Mouse (Mus musculus) cerebellum, postnatal 10 days (tissue): ENCODE measurements around the gene Nbas.

Experiments
- DNase-seq, 2 experiments: peaks; one replicate each; pipeline ENCODE4 v3.0.0; 2021; ENCODE audit warnings: mixed read lengths in 2 of 2

Nbas gene

DNA sequence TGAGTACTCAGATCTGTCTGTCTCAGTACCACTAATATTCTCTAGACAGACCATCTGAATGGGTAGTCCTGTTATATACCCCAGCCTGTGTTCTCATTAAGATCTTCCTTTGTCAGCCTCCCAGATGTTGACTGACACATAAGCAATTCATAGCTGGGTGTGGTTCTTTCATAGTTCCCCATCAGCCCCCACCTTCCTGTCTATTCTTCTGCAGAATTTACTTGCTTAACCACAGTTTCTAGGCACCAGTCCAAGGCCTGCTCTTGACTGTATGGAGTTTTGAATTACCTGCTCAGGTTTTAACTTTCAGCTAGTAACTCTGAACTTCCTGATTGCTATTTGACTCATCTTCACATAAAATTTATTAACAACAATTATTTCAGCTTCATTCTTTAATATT, 141.3 kb downstream of the Nbas start:
- no peak for DNase-seq

- no peak for DNase-seq
Observed at GRCm38 (mm10) chr12:13418651-13419050, 149.7 kb downstream of the Nbas start.

GRCm38 (mm10) chr12:13430219-13430618, 161.3 kb downstream of the Nbas start:
- no peak for DNase-seq

- no peak for DNase-seq
Observed at GRCm38 (mm10) chr12:13444653-13445431, 175.9 kb downstream of the Nbas start.

DNA sequence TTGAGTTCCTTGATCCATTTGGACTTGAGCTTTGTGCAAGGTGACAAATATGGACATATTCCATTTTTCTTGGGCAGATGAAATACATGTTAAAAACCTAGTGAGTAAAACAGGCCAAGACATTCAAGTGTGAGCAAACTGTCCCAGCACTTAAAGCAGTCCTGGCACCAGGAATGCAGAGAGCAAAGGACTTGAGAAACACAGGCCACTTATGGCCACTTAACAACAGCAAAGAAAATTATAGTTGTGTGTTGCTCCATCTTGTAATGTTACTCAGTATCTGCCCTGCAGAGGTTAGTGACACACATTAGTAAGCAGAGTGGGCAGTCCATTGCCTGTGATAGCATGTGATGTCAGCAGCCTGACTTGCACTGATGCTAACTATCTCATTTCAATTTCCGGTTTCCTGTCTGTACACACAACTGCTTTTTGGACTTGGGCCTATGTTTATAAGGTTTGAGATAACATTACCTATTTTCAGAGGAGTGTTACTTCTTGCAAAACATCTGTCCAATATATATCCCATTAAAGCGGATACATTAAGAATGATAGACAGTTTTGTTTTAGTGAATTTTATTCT, 176.6 kb downstream of the Nbas start:
- DNase-seq: no peak

- no peak for DNase-seq
Observed at GRCm38 (mm10) chr12:13448916-13449315, 180.0 kb downstream of the Nbas start.

DNA sequence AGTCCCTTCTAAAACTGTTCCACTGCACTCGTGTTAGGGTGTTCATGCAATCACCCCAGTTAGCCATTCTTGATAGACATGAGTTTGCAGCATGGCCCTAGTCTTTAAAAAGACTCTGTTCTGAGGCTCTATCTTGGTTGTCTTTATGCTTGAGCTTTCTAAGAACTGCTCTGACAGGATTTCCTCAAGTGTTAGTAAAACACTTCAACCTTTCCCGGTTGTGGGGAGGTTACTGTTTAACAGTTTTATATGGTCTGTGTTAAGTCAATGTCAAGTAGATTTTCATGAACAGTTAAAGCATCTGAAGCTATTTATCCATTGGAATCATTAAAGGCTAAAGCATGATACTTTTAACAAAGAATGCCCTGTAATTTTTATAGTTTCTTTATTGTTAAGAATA, 183.1 kb downstream of the Nbas start:
- DNase-seq: no peak

GRCm38 (mm10) chr12:13460223-13460853, 191.4 kb downstream of the Nbas start:
- no peak for DNase-seq

DNA sequence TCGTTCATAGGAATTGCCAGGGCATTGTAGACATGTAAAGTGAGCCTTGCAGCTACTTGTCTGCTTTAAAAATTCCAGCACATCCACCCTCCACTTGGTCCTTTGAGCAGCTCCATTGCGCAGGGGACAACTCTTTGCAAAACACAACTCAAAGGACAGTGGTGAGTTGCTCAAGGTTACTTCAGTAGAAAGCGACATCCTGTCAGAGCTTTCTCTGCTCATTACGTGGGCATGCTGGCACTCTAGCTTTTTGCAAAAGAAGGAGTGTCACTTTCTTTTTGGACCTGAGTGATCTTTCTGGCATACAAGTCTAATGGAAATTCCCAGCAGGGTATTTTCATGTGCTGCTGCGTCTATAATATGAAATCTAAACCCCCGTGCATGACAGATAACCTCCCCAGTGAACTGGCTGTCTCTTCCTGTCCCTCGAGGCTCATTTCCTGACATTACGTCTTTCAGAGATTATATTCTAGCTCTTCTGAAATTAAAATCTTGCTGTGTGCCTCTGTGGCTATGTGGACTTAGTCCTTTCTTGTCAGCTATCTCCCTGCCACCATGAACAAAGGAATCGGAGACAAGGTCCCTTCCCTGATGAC, 192.7 kb downstream of the Nbas start:
- no peak for DNase-seq

- DNase-seq: no peak
Observed at GRCm38 (mm10) chr12:13462397-13462796, 193.5 kb downstream of the Nbas start.

DNA sequence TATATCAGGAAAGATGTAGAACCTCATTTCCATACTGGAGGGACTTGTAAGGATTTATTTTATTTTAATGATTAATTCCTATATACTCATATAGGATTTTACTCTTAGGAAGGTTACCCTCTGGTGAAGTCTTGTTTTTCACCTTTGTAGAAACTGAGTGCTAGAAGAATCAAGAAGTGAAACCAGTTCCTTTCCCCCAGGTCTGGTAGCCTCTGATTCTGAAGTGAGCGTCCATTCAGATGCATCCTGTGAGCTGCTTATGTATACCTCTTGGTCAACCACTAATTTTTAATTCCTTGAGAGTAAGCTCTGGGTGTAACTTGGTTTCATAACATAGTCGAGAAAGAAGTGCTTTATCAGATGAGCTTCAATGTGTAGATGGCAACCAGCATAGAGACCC, 196.6 kb downstream of the Nbas start:
- no peak for DNase-seq

DNA sequence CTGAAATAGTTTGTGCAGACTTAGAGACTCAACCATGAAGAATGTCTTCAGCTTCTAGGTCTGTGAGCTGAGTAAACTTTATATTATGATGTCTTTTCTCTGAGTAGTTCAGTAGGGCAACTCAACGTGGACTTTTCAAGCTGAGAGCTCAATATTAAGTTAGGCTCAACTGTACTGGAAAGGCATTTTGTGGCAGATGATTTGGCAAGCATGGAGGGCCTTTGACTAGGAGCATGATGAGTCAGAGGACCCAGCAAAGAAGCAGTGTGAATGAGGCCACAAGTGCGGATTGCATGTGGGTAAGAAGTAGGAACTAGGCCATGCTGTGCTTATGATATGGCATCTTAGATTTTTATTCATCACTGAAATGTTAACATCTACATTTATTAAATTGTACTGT, 205.9 kb downstream of the Nbas start:
- no peak for DNase-seq

- DNase-seq: no peak
Observed at GRCm38 (mm10) chr12:13479163-13479562, 210.2 kb downstream of the Nbas start.

- no peak for DNase-seq
Observed at GRCm38 (mm10) chr12:13486278-13486677, 217.3 kb downstream of the Nbas start.

- DNase-seq: no peak
Observed at GRCm38 (mm10) chr12:13497211-13497610, 228.3 kb downstream of the Nbas start.

DNA sequence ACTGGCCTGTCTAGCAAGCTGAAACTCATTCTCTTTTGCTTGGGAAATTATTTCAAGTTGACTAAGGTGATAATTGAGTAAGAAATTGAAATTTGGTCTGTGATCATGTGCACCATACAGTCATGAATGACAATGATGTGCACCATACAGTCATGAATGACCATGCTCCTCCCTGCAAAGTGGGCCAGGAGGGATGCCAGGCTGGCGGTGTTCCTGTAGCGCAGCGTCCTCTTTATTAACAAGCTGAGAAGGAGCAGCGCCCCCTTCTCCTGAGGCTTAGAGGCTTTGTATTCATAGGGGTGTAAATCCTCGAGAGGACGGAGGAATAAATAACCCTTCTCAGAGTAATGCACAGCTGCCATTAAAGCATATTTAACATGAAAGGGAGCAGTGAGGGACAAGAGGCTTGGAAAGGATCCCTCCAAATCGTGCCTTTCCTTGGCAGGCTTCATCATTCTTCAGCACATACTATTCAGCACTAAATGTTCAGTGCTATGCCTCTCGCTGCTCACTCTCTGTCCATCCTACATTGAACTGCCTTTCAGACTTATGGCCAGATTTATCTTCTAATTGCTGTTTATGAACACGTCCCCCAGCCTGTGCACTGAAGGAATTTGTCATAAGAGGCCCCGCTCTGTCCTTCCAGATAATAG, 230.4 kb downstream of the Nbas start:
- DNase-seq: peak; percentile 49 to 57

GRCm38 (mm10) chr12:13500191-13500590, 231.3 kb downstream of the Nbas start:
- DNase-seq: peak; percentile 23 to 42

- peak; percentile 41 to 59 for DNase-seq
Observed at GRCm38 (mm10) chr12:13504771-13505444, 236.0 kb downstream of the Nbas start.

DNA sequence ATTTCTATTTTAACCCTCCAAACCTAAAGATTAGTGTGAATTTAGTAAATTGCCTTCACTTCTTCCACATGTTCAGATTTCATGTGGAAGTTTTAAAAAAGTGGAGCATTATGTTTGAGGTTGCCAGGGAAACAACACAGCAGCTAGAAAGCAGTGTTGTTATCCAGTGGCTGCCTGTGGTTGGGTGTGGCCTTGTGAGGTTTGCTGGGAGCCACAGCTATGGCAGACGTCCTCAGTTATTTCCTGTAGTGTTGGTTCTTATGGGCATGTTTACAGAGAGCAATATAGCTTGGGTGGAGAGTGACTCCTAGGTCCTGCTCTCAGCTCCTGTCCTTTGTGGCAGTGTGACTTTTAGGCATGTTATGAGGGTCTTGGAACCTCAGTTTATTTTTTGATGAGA, 249.1 kb downstream of the Nbas start:
- no peak for DNase-seq

GRCm38 (mm10) chr12:13519413-13519812, 250.5 kb downstream of the Nbas start:
- DNase-seq: no peak

GRCm38 (mm10) chr12:13532731-13533365, 263.9 kb downstream of the Nbas start:
- peak; percentile 53 to 59 for DNase-seq

- no peak for DNase-seq
Observed at GRCm38 (mm10) chr12:13539171-13539570, 270.2 kb downstream of the Nbas start.
